Mouse (Mus musculus) spleen, postnatal 36 days (tissue): ENCODE results near the gene App.

Experiments
- DNase-seq, 2 experiments: peaks; one replicate each; pipeline ENCODE4 v3.0.0; 2022; ENCODE audit warnings: low spot score in 2 of 2, mixed read lengths in 1 of 2

The App gene

GRCm38 (mm10) chr16:84974176-84974518, 199.4 kb downstream of the App start:
- no peak for DNase-seq

GRCm38 (mm10) chr16:84973446-84974175, 200.0 kb downstream of the App start:
- no peak for DNase-seq

GRCm38 (mm10) chr16:84971535-84972330, 201.8 kb downstream of the App start:
- DNase-seq, result peak in 1 of 2 experiments; percentile 8

GRCm38 (mm10) chr16:84969026-84969425, 204.5 kb downstream of the App start:
- DNase-seq, result no peak

GRCm38 (mm10) chr16:84966983-84967382, 206.6 kb downstream of the App start:
- DNase-seq, result no peak

- DNase-seq, result no peak
Measured at GRCm38 (mm10) chr16:84966096-84966495, 207.5 kb downstream of the App start.

GRCm38 (mm10) chr16:84963960-84964359, 209.6 kb downstream of the App start:
- no peak for DNase-seq

GRCm38 (mm10) chr16:84963527-84963926, 210.0 kb downstream of the App start:
- no peak for DNase-seq

- DNase-seq, result no peak
Measured at GRCm38 (mm10) chr16:84957253-84957652, 216.3 kb downstream of the App start.

GRCm38 (mm10) chr16:84956690-84957089, 216.9 kb downstream of the App start:
- no peak for DNase-seq

GRCm38 (mm10) chr16:84955840-84956239, 217.7 kb downstream of the App start:
- DNase-seq, result no peak

- peak; percentile 56 to 58 for DNase-seq
Measured at GRCm38 (mm10) chr16:84955204-84955839, 218.2 kb downstream of the App start.

GRCm38 (mm10) chr16:84931024-84931423, 242.5 kb downstream of the App start:
- DNase-seq, result no peak

GRCm38 (mm10) chr16:84927827-84928226, 245.7 kb downstream of the App start:
- no peak for DNase-seq

- DNase-seq, result no peak
Measured at GRCm38 (mm10) chr16:84919649-84920308, 253.8 kb downstream of the App start.

GRCm38 (mm10) chr16:84919087-84919486, 254.5 kb downstream of the App start:
- DNase-seq, result no peak

GRCm38 (mm10) chr16:84916772-84917171, 256.8 kb downstream of the App start:
- no peak for DNase-seq

GRCm38 (mm10) chr16:84911477-84912165, 261.9 kb downstream of the App start:
- no peak for DNase-seq

- DNase-seq, result no peak
Measured at GRCm38 (mm10) chr16:84902995-84903394, 270.6 kb downstream of the App start.
